Mouse (Mus musculus) layer of hippocampus, adult 18-20 months (tissue): ENCODE data around the gene Bdkrb2. TPM values are rescaled to one million over a fixed set of nuclear protein-coding genes. Genes with fewer than 3 reads are reported as not detected.

Experiments
- DNase-seq, 2 experiments: peaks; one replicate each; pipeline ENCODE4 v3.0.0; 2022; ENCODE audit warnings: low spot score in 2 of 2
- total RNA-seq, 2 experiments: library from RNA; stranded (reverse); gene quantifications; 2 replicates each; pipeline ENCODE4 v1.2.3; 2021

The Bdkrb2 gene
- total RNA-seq, 2 experiments from 2014 or later = 0.62 to 1.2 TPM

GRCm38 (mm10) chr12:105584851-105585250 lies 21.8 kb downstream of the Bdkrb2 start:
- peak; percentile 34 to 80 for DNase-seq

- no peak for DNase-seq
Observed at GRCm38 (mm10) chr12:105587526-105587925, 24.5 kb downstream of the Bdkrb2 start.

GRCm38 (mm10) chr12:105590786-105591185 lies 27.8 kb downstream of the Bdkrb2 start:
- DNase-seq = no peak

- DNase-seq = peak in 1 of 2 experiments; percentile 30
Observed at GRCm38 (mm10) chr12:105592361-105592761, 29.3 kb downstream of the Bdkrb2 start.

- DNase-seq = no peak
Observed at GRCm38 (mm10) chr12:105593471-105593870, 30.4 kb downstream of the Bdkrb2 start.

GRCm38 (mm10) chr12:105597135-105597534 lies 34.1 kb downstream of the Bdkrb2 start:
- DNase-seq = no peak

GRCm38 (mm10) chr12:105598503-105598902 lies 35.5 kb downstream of the Bdkrb2 start:
- DNase-seq = no peak

- DNase-seq = no peak
Observed at GRCm38 (mm10) chr12:105599098-105599497, 36.1 kb downstream of the Bdkrb2 start.

GRCm38 (mm10) chr12:105601586-105601985 lies 38.6 kb downstream of the Bdkrb2 start:
- DNase-seq = no peak

GRCm38 (mm10) chr12:105602581-105603210 lies 39.7 kb downstream of the Bdkrb2 start, which contains the start of gene Bdkrb1:
Bdkrb1 (plus strand) TSS chr12:105603085.
- DNase-seq = no peak

- DNase-seq = no peak
Observed at GRCm38 (mm10) chr12:105603904-105604303, 40.9 kb downstream of the Bdkrb2 start.

- DNase-seq = no peak
Observed at GRCm38 (mm10) chr12:105605212-105605611, 42.2 kb downstream of the Bdkrb2 start.

- DNase-seq = no peak
Observed at GRCm38 (mm10) chr12:105606881-105607280, 43.9 kb downstream of the Bdkrb2 start.

GRCm38 (mm10) chr12:105611045-105611444 lies 48.0 kb downstream of the Bdkrb2 start:
- no peak for DNase-seq

- DNase-seq = peak; percentile 52 to 68
Observed at GRCm38 (mm10) chr12:105611748-105612147, 48.7 kb downstream of the Bdkrb2 start.

- DNase-seq = no peak
Observed at GRCm38 (mm10) chr12:105613559-105613958, 50.5 kb downstream of the Bdkrb2 start.

GRCm38 (mm10) chr12:105622048-105622447 lies 59.0 kb downstream of the Bdkrb2 start:
- DNase-seq = no peak

GRCm38 (mm10) chr12:105622981-105623539 lies 60.0 kb downstream of the Bdkrb2 start:
- no peak for DNase-seq

- DNase-seq = peak; percentile 21 to 59
Observed at GRCm38 (mm10) chr12:105625798-105626197, 62.8 kb downstream of the Bdkrb2 start.

- no peak for DNase-seq
Observed at GRCm38 (mm10) chr12:105634374-105635067, 71.5 kb downstream of the Bdkrb2 start.

GRCm38 (mm10) chr12:105636551-105636950 lies 73.5 kb downstream of the Bdkrb2 start:
- DNase-seq = no peak

- DNase-seq = no peak
Observed at GRCm38 (mm10) chr12:105637554-105637953, 74.5 kb downstream of the Bdkrb2 start.
